ENCODE assay signal across 8 mouse cellular contexts in the genomic region with DNA sequence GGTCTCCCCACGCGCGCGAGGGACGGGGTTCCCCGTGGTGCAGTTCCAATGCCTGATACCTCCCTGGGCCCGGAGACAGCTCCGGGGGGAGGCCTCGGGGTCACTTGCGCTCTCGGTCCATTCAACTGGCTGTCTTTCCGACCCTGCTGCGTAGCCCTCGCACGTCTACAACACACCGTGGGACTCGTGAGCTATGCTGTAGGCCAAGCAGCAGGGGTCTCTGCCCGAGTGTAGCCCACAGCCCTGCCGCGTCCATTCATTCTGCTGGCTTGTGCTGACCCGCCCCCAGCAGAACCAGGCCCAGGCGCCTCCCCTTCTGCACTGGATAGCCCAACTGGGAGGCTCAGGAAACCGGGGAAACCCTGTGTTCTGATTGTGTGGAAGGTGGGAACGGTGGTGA. TPM values are rescaled to one million over a fixed set of nuclear protein-coding genes. Genes with fewer than 3 reads are reported as not detected.
A peak's percentile ranks its signal among the peaks of the same experiment; 100 is the strongest.
DNase-seq lines count a peak whose midpoint lies in the region; ATAC-seq and TF ChIP-seq lines count a peak whose summit lies in the region.

No protein-coding gene starts in this region.

- dilution Hi-C loops in CH12.LX (cut with MboI; ENCODE audit: extremely low pct_ligation_motif_present, extremely low pct_unique_long_range_greater_than_20kb, low sequenced_read_pairs): no loop called here

- WGBS in intestine, embryonic 16.5 days: under 1% methylated on average over 24 of the region's 24 CpGs

- H3K79me2 ChIP-seq in CH12.LX (replicated peaks; ENCODE audit: control insufficient read depth, extremely low read depth, insufficient read depth, poor library complexity, severe bottlenecking): peaks cover 18% of the 10 kb centered on the region

- H3K4me1 ChIP-seq in CH12.LX (ENCODE audit: control insufficient read depth in 1 of 2, insufficient read depth in 2 of 2): peaks cover 11 to 42% of the 10 kb centered on the region in 2 experiments; a peak in 3 of 4 replicates
- H3K4me1 ChIP-seq in embryonic fibroblast, embryonic 13.5 days (ENCODE audit: control insufficient read depth, insufficient read depth, low read length): no peaks in the 10 kb centered on the region
- peaks cover 8% of the 10 kb centered on the region for H3K4me1 ChIP-seq in intestine, embryonic 16.5 days (ENCODE audit: control insufficient read depth, insufficient read depth, low read length)

- no peaks in the 10 kb centered on the region for H3K9me3 ChIP-seq in CH12.LX (replicated peaks; ENCODE audit: low read length)
- H3K9me3 ChIP-seq in intestine, embryonic 16.5 days (ENCODE audit: control insufficient read depth, low read length): no peaks in the 10 kb centered on the region

- TF ChIP-seq POLR2A in CH12.LX (IDR thresholded peaks at IDR 0.05; ENCODE audit: low read depth, low read length): no peak
- no peak for TF ChIP-seq POLR2A in embryonic fibroblast, embryonic 13.5 days (IDR thresholded peaks at IDR 0.05; ENCODE audit: low read depth, low read length)

- H3K36me3 ChIP-seq in CH12.LX (replicated peaks in 1 of 2; ENCODE audit: control insufficient read depth in 1 of 2, insufficient read depth in 1 of 2, low read length in 1 of 2): peaks cover 10 to 35% of the 10 kb centered on the region in 2 experiments
- no peaks in the 10 kb centered on the region for H3K36me3 ChIP-seq in intestine, embryonic 16.5 days (ENCODE audit: control insufficient read depth, insufficient read depth, low read length)

- peak overlapping the region; percentile 83 for H3K4me2 ChIP-seq in CH12.LX (ENCODE audit: insufficient read depth, low read depth, poor library complexity, severe bottlenecking)
- H3K4me2 ChIP-seq in intestine, embryonic 16.5 days (ENCODE audit: low read depth, low read length): peak overlapping the region; percentile 96

- H3K27ac ChIP-seq in CH12.LX (ENCODE audit: insufficient read depth, low read depth): peak overlapping the region; percentile 3; the same call in 1 of the 2 replicates
- H3K27ac ChIP-seq in embryonic fibroblast, embryonic 13.5 days (ENCODE audit: insufficient read depth, low read length): no peak overlapping the region
- peak overlapping the region; percentile 82 for H3K27ac ChIP-seq in intestine, embryonic 16.5 days (ENCODE audit: low read length)

- TF ChIP-seq EP300 in CH12.LX (IDR thresholded peaks at IDR 0.05; ENCODE audit: low read length): no peak

- peak; percentile 79 for ATAC-seq in intestine, embryonic 16.5 days

- H3K9ac ChIP-seq in CH12.LX (ENCODE audit: insufficient read depth, low read depth): peak overlapping the region; percentile 74
- H3K9ac ChIP-seq in intestine, embryonic 16.5 days (ENCODE audit: low read depth, low read length): peak overlapping the region; percentile 86

- in situ Hi-C loops in CH12.LX (cut with MboI; ENCODE audit: low pct_ligation_motif_present, low pct_unique_long_range_greater_than_20kb, low sequenced_read_pairs): loop anchor here (5.0 to 10.0 kb wide), 3 partner anchors 77 to 184 kb away; partner anchors contain the start of gene Apmap

- peak; percentile 45 for DNase-seq in adrenal gland, postnatal 25 days
- DNase-seq in adrenal gland, adult (ENCODE audit: inconsistent age in 2 of 2, low spot score in 1 of 2): no peak
- DNase-seq in CH12.LX (ENCODE audit: extremely low read depth): no peak
- DNase-seq in lung, postnatal 14 days: peak; percentile 32
- DNase-seq in B cell, adult 2 months: no peak
- no peak for DNase-seq in urinary bladder, adult 2 months (ENCODE audit: low spot score)

- peak overlapping the region; percentile 59 to 78 (median 75) for H3K4me3 ChIP-seq in CH12.LX (replicated peaks in 1 of 3; ENCODE audit: low read depth in 2 of 3, low read length in 2 of 3, poor library complexity in 1 of 3)
- peak overlapping the region; percentile 64 for H3K4me3 ChIP-seq in embryonic fibroblast, embryonic 13.5 days (ENCODE audit: insufficient read depth, low read length)
- H3K4me3 ChIP-seq in intestine, embryonic 16.5 days (ENCODE audit: low read length): peak overlapping the region; percentile 76

- peaks cover 14% of the 10 kb centered on the region for H3K27me3 ChIP-seq in CH12.LX (replicated peaks)
- no peaks in the 10 kb centered on the region for H3K27me3 ChIP-seq in intestine, embryonic 16.5 days (replicated peaks; ENCODE audit: control insufficient read depth, insufficient read depth, low read length)

- no peak for TF ChIP-seq CTCF in CH12.LX (conservative IDR thresholded peaks at IDR 0.05 in 1 of 2, IDR thresholded peaks at IDR 0.05 in 1 of 2; ENCODE audit: low read depth in 2 of 2, low read length in 2 of 2)
- no peak for TF ChIP-seq CTCF in embryonic fibroblast, embryonic 13.5 days (IDR thresholded peaks at IDR 0.05; ENCODE audit: borderline replicate concordance, insufficient read depth, low read length)

- TF ChIP-seq RAD21 in CH12.LX (IDR thresholded peaks at IDR 0.05; ENCODE audit: low read depth, low read length): no peak

TF ChIP-seq in CH12.LX, 34 proteins besides CTCF, POLR2A, EP300 and RAD21:
- no peak for TF ChIP-seq ELF1 (IDR thresholded peaks at IDR 0.05; ENCODE audit: low read depth, low read length)
- 0 out of 2 replicates have a peak, but pooled peaks have one; percentile 24 for TF ChIP-seq SIN3A (IDR thresholded peaks at IDR 0.05; ENCODE audit: low read length)

RNA-seq across cellular contexts. Expression of gene Entpd6, which starts 0.4 kb away (rescaled TPM):
- total RNA-seq in adrenal gland, postnatal 25 days (2021): 7.0 and 7.9 TPM in 2 replicates
- total RNA-seq in CH12.LX (2012; rRNA removed) (35.5 and 36.4 TPM in 2 replicates), CH12.LX (2014; rRNA removed) (30.6 and 33.5 TPM in 2 replicates)
- 44.5 and 45.5 TPM in 2 replicates for polyA plus RNA-seq in CH12.LX (2012; ENCODE audit: insufficient read length, low read depth)
- polyA plus RNA-seq in embryonic fibroblast, embryonic 13.5 days (2011; ENCODE audit: insufficient read length, low read depth, missing spikeins): 9.7 and 10.1 TPM in 2 replicates
- 25.4 and 28.1 TPM in 2 replicates for polyA plus RNA-seq in intestine, embryonic 16.5 days (2015; fragmentation: Nextera tagmentation; extraction: Ambion mirVana)
- polyA plus RNA-seq in urinary bladder, adult 2 months (2012; rRNA removed): 38.4 and 46.2 TPM in 2 replicates

RNA-seq across cellular contexts. Expression of gene Pygb, which starts 37.3 kb away (rescaled TPM):
- 38.5 and 40.8 TPM in 2 replicates for total RNA-seq in adrenal gland, postnatal 25 days (2021)
- total RNA-seq in CH12.LX (2012; rRNA removed) (47.0 and 47.7 TPM in 2 replicates), CH12.LX (2014; rRNA removed) (36.4 and 39.7 TPM in 2 replicates)
- polyA plus RNA-seq in CH12.LX (2012; ENCODE audit: insufficient read length, low read depth): 42.6 and 43.2 TPM in 2 replicates
- 67.4 and 91.7 TPM in 2 replicates for polyA plus RNA-seq in embryonic fibroblast, embryonic 13.5 days (2011; ENCODE audit: insufficient read length, low read depth, missing spikeins)
- polyA plus RNA-seq in intestine, embryonic 16.5 days (2015; fragmentation: Nextera tagmentation; extraction: Ambion mirVana): 78.8 and 81.4 TPM in 2 replicates
- 290 and 354 TPM in 2 replicates for polyA plus RNA-seq in urinary bladder, adult 2 months (2012; rRNA removed)

Comparison
In these comparisons a context has a peak if more than half of its experiments do, and no peak if none do; other contexts are left out.
1. DNase-seq: peak in adrenal gland, postnatal 25 days (single experiment) and lung, postnatal 14 days (single experiment); none in adrenal gland, adult (0 of 2), CH12.LX (single experiment), B cell, adult 2 months (0 of 2) and urinary bladder, adult 2 months (single experiment).
2. Peak in every context shown above with its lines, with median percentiles within 50 percentile points of each other: H3K4me3 ChIP-seq.